Mouse (Mus musculus): ENCODE data around the gene Stoml2.

DNA sequence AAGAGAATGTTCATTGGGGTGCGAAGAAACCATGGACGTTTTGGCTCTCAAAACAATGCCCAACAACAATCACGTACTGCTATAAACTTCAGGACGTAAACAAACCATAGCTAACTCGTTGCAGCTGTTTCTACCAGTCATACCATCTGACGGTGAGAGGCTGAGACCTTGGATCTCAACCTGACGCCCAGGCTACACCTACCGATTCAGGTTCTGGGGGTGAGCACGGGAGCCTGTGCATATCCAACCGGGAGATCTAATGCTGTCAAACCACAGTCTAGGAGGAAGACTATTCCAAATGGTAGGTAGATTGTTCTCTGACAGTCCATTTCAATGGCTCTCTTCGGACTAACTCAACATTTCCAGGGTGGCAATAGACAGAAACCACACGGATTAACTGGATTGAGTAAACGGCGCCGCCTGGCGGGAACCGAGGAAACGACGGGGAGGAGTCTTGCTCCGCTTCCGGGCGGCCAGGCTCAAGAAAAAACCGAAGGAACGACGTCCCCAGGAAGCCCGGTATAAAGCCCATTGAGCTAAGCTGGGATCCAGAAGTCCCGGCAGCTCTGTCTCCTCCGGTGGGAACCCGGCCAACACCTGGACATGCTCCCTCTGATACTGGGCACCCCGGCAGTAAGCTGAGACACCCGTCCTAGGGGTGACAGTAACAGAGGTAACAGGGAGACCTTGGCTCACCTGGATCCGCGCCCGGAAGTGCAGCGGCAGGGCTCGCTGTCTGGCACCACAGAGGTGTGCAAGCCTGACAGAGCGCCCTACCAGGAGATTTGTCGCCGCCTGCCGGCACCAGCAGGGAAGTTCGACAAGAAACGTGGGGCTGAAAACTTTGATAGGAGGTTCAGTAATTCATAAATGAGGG is 6.2 kb downstream of the Stoml2 start, which contains the start of gene Pigo:
- TF ChIP-seq CTCF (IDR thresholded peaks at IDR 0.05; ENCODE audit: low read depth) (peak; percentile 88), EP300 (IDR thresholded peaks at IDR 0.05; ENCODE audit: low read depth) (peak; percentile 65; the same call in 1 of the 2 replicates)
